Mouse (Mus musculus) hindbrain, embryonic 12.5 days (tissue): Measurements from ENCODE around the gene Abcb8. TPM values are rescaled to one million over a fixed set of nuclear protein-coding genes. Genes with fewer than 3 reads are reported as not detected.
A peak's percentile ranks its signal among the peaks of the same experiment; 100 is the strongest.

ENCODE experiments used
- ATAC-seq: fragments of 200-750 bp; cut with Nextera tagmentation; 2 replicates; pipeline ENCODE4 v1.8.0; 2017; ENCODE audit warnings: moderate TSS enrichment; ENCODE audit not compliant: low FRiP score
- H3K27ac ChIP-seq: fragments of 300-500 bp; sonication (generic); 2 replicates; pipeline ENCODE4 v1.5.1; 2016; ENCODE audit warnings: mild to moderate bottlenecking
- H3K27me3 ChIP-seq: fragments of 300-500 bp; sonication (generic); 2 replicates; pipeline ENCODE4 v1.6.1; 2016; ENCODE audit warnings: mild to moderate bottlenecking
- H3K36me3 ChIP-seq: fragments of 300-500 bp; sonication (generic); 2 replicates; pipeline ENCODE4 v1.6.1; 2016; ENCODE audit warnings: mild to moderate bottlenecking
- H3K4me1 ChIP-seq: fragments of 300-500 bp; sonication (generic); 2 replicates; pipeline ENCODE4 v1.6.1; 2016
- H3K4me2 ChIP-seq: fragments of 300-500 bp; sonication (generic); replicated peaks from 2 replicates; pipeline ENCODE4 v1.6.1; 2016; ENCODE audit warnings: mild to moderate bottlenecking
- H3K4me3 ChIP-seq: fragments of 300-500 bp; sonication (generic); 2 replicates; pipeline ENCODE4 v1.5.1; 2016; ENCODE audit warnings: mild to moderate bottlenecking
- H3K9ac ChIP-seq: fragments of 300-500 bp; sonication (generic); 2 replicates; pipeline ENCODE4 v1.6.1; 2016; ENCODE audit warnings: mild to moderate bottlenecking, moderate library complexity
- H3K9me3 ChIP-seq: fragments of 300-500 bp; sonication (generic); replicated peaks from 2 replicates; pipeline ENCODE4 v1.6.1; 2016; ENCODE audit warnings: mild to moderate bottlenecking
- WGBS: fragments of 180-500 bp; shearing (Covaris S2); methylation state at CpG from one replicate; pipeline ENCODE4 v1.1.7; 2016; 5-methylcytosine and 5-hydroxymethylcytosine counted together
- polyA plus RNA-seq: library from polyadenylated mRNA; unstranded; fragments of >200 nt; fragmentation: Nextera tagmentation; extraction: Ambion mirVana; gene quantifications from 2 replicates; pipeline ENCODE4 v1.2.1, GENCODE M21; 2016

Abcb8 gene
- polyA plus RNA-seq, 1 experiment from 2014 or later = 43.5 TPM

- Histone ChIP-seq H3K27ac (peak overlapping the region; percentile 95), H3K4me3 (peak overlapping the region; percentile 95), H3K27me3 (0 out of 2 replicates have a peak, but pooled peaks cover 3% of the 10 kb centered on the region), H3K9ac (peak overlapping the region; percentile 99), H3K4me1 (peaks cover 43% of the 10 kb centered on the region), H3K4me2 (peak overlapping the region; percentile 93), H3K36me3 (peaks cover 12% of the 10 kb centered on the region), H3K9me3 (no peaks in the 10 kb centered on the region)
- 6% methylated on average over 5 of the region's 5 CpGs for WGBS
- peak; percentile 3; the same call in 1 of the 2 replicates for ATAC-seq
Measured at GRCm38 (mm10) chr5:24453283-24453984, 60.0 kb downstream of the Abcb8 start.

GRCm38 (mm10) chr5:24453985-24454303 lies 60.5 kb downstream of the Abcb8 start:
- Histone ChIP-seq H3K4me2 (peak overlapping the region; percentile 93), H3K9me3 (no peaks in the 10 kb centered on the region), H3K4me1 (peaks cover 43% of the 10 kb centered on the region), H3K27me3 (0 out of 2 replicates have a peak, but pooled peaks cover 3% of the 10 kb centered on the region), H3K4me3 (peak overlapping the region; percentile 95), H3K27ac (peak overlapping the region; percentile 95), H3K36me3 (peaks cover 16% of the 10 kb centered on the region), H3K9ac (peak overlapping the region; percentile 99)
- no peak for ATAC-seq
- WGBS = 28% methylated on average over 2 of the region's 2 CpGs

- peak overlapping the region; percentile 93 for H3K4me2 ChIP-seq
- peaks cover 43% of the 10 kb centered on the region for H3K4me1 ChIP-seq
- peak overlapping the region; percentile 99; the same call in 1 of the 2 replicates for H3K9ac ChIP-seq
- no peaks in the 10 kb centered on the region for H3K9me3 ChIP-seq
- no peak overlapping the region for H3K4me3 ChIP-seq
- H3K27ac ChIP-seq = peak overlapping the region; percentile 40
- H3K27me3 ChIP-seq = 0 out of 2 replicates have a peak, but pooled peaks cover under 1% of the 10 kb centered on the region
- peaks cover 17% of the 10 kb centered on the region for H3K36me3 ChIP-seq
- 56% methylated on average over 3 of the region's 3 CpGs for WGBS
- ATAC-seq = no peak
Measured at GRCm38 (mm10) chr5:24455076-24455475, 61.6 kb downstream of the Abcb8 start.

GRCm38 (mm10) chr5:24455613-24456012 lies 62.1 kb downstream of the Abcb8 start:
- Histone ChIP-seq H3K36me3 (peaks cover 19% of the 10 kb centered on the region), H3K9ac (peak overlapping the region; percentile 99), H3K27ac (peak overlapping the region; percentile 40), H3K9me3 (no peaks in the 10 kb centered on the region), H3K4me3 (peak overlapping the region; percentile 7), H3K4me2 (peak overlapping the region; percentile 93), H3K27me3 (no peaks in the 10 kb centered on the region), H3K4me1 (peaks cover 43% of the 10 kb centered on the region)
- ATAC-seq = no peak
- WGBS = 45% methylated on average over 7 of the region's 7 CpGs

Other genes starting within 250 kb of the Abcb8 start
- gene Nupl2, start 228.7 kb upstream of the Abcb8 start, polyA plus RNA-seq = 17.6 and 19.9 TPM in 2 replicates
- 14.6 and 17.4 TPM in 2 replicates for gene Kcnh2, start 42.1 kb upstream of the Abcb8 start, polyA plus RNA-seq
- gene Nos3, start 28.9 kb upstream of the Abcb8 start, polyA plus RNA-seq = 8.8 and 9.0 TPM in 2 replicates
- 0.35 and 0.46 TPM in 2 replicates for gene Atg9b, start 1.5 kb upstream of the Abcb8 start, polyA plus RNA-seq
- gene Asic3, start 19.7 kb downstream of the Abcb8 start, polyA plus RNA-seq = 1.0 and 1.2 TPM in 2 replicates
- 61.0 and 63.8 TPM in 2 replicates for gene Cdk5, start 29.9 kb downstream of the Abcb8 start, polyA plus RNA-seq
- gene Slc4a2, start 30.2 kb downstream of the Abcb8 start, polyA plus RNA-seq = 38.1 and 39.9 TPM in 2 replicates
- gene Fastk, start 51.6 kb downstream of the Abcb8 start, polyA plus RNA-seq = 109 and 113 TPM in 2 replicates
- 32.6 and 36.7 TPM in 2 replicates for gene Tmub1, start 54.2 kb downstream of the Abcb8 start, polyA plus RNA-seq
- 83.7 and 86.2 TPM in 2 replicates for gene Agap3, start 58.5 kb downstream of the Abcb8 start, polyA plus RNA-seq
- gene Gbx1, start 133.5 kb downstream of the Abcb8 start, polyA plus RNA-seq = 5.6 and 6.7 TPM in 2 replicates
- gene Asb10, start 147.3 kb downstream of the Abcb8 start, polyA plus RNA-seq = 0.32 and 0.42 TPM in 2 replicates
- not detected in 2 replicates for gene 4931409K22Rik, start 163.1 kb downstream of the Abcb8 start, polyA plus RNA-seq
- 108 and 110 TPM in 2 replicates for gene Abcf2, start 183.8 kb downstream of the Abcb8 start, polyA plus RNA-seq
- 22.3 and 23.1 TPM in 2 replicates for gene Chpf2, start 193.1 kb downstream of the Abcb8 start, polyA plus RNA-seq
- gene Smarcd3, start 230.7 kb downstream of the Abcb8 start, polyA plus RNA-seq = 78.4 and 83.2 TPM in 2 replicates